Mouse (Mus musculus): ENCODE measurements around the gene Spsb4.

The Spsb4 gene

GRCm38 (mm10) chr9:96978147-96978782 lies 40.4 kb downstream of the Spsb4 start:
- DNase-seq (ENCODE audit: low read depth) = no peak

GRCm38 (mm10) chr9:96977287-96978145 lies 41.1 kb downstream of the Spsb4 start:
- DNase-seq (ENCODE audit: low read depth) = no peak

DNA sequence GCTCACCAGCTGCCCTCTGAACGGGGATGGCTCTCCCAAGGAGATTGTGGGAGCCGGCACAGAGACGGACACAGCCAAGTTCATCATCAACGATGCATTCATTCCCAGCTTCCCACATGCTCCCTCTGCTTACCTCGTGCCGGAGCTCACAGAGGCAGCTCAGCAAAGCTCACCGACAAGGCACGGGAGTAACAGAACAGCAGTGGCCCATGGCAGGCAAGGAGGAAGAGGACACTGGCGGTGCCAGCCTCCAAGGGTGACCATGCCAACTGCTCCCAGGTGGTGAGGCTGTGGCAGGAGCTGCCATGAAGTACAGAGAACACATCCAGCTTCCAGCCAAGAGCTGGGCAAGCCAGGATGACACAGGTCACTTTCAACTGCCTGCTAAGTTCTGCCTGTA lies 45.6 kb downstream of the Spsb4 start:
- DNase-seq (ENCODE audit: low read depth) = no peak

- no peak for DNase-seq (ENCODE audit: low read depth)
Measured at GRCm38 (mm10) chr9:96971625-96972404, 46.8 kb downstream of the Spsb4 start.

DNA sequence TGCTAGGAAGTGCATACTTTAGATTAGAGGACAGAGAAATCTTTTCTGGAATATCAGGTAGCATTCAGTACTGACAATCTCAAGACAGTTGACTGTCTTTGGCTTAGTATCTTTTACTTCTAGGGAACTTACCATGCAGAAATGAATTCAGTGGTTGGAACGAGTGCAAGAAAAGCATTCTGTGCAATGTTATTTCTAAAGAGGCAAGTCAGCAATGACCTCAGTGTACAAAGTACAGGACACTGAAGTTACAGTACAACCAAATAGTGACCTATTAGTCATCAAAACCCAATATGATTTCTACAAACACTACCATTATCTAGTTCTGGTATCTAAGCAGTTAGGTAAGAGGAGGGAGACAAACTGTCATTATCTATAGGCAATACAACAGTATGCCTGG lies 51.1 kb downstream of the Spsb4 start:
- DNase-seq (ENCODE audit: low read depth) = no peak

- DNase-seq (ENCODE audit: low read depth) = no peak
Measured at GRCm38 (mm10) chr9:96966465-96966864, 52.2 kb downstream of the Spsb4 start.

GRCm38 (mm10) chr9:96963443-96964215 lies 55.0 kb downstream of the Spsb4 start:
- DNase-seq (ENCODE audit: low read depth) = no peak

- DNase-seq (ENCODE audit: low read depth) = no peak
Measured at GRCm38 (mm10) chr9:96962714-96963113, 55.9 kb downstream of the Spsb4 start.

DNA sequence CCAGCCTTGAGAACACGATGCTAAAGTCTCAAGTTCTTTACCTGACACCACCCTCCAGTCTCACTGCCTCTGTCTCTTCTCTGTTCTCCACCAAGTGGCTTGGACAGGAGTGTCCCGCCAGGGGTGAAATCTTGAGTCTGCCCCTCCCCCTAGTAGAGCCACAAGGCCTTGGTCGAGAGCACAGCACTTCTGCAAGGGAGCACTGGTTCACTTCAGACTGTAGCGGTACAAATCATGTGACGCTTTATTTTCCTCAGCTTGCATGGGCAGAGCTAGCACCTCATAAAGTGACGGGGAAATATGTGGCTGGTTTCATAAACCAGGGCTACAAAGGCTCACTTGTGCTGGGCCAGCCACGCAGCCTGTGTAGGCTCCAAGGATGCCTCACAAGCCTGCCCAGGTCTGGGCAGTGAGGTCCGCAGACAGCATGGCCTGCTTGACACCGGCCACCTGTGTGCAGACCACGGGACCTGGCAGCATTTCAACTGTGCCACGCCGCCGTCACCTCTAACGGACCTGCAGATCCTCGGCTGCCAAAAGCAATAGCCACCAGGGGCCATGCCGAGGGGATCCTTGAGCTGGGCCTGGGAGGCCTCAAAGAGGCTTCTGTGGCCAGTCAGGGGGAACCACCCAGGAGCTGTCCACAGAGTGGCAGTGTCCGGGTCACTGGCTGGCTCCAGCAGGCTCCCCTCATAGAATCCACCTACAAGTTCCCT lies 56.5 kb downstream of the Spsb4 start:
- DNase-seq (ENCODE audit: low read depth) = no peak

- DNase-seq (ENCODE audit: low read depth) = peak; percentile 4
Measured at GRCm38 (mm10) chr9:96961006-96961405, 57.6 kb downstream of the Spsb4 start.

- no peak for DNase-seq (ENCODE audit: low read depth)
Measured at GRCm38 (mm10) chr9:96960241-96960640, 58.4 kb downstream of the Spsb4 start.

GRCm38 (mm10) chr9:96959469-96959868 lies 59.2 kb downstream of the Spsb4 start:
- DNase-seq (ENCODE audit: low read depth) = no peak

DNA sequence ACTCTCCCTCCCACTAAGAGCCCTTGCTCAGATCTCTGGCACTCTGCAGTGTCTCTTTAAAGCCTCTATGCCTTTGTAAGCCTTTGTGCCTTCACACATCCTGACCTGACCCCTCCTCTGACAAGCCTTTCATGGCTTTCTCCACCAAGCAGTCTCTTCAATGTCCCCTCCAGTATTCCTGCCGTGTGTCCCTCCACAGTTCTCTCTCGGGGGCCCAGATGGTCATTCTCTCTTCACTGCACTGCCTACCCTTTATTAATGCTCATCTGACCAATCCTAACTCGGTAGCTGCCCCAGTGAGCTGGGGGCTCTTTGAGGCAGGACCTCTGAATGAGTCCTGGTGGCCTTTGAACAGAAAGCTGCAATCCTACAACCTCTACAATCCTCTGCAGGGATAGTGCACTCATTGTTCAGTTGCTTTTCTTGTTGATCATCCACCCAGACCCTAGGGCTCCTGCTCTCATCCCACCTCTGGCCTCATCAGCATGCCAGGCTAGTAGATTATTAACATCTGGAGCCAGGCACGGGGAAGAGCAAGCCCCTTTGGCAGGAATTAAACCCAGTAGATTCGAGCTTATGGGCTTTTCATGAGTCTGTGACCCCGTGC lies 60.5 kb downstream of the Spsb4 start:
- DNase-seq (ENCODE audit: low read depth) = no peak

DNA sequence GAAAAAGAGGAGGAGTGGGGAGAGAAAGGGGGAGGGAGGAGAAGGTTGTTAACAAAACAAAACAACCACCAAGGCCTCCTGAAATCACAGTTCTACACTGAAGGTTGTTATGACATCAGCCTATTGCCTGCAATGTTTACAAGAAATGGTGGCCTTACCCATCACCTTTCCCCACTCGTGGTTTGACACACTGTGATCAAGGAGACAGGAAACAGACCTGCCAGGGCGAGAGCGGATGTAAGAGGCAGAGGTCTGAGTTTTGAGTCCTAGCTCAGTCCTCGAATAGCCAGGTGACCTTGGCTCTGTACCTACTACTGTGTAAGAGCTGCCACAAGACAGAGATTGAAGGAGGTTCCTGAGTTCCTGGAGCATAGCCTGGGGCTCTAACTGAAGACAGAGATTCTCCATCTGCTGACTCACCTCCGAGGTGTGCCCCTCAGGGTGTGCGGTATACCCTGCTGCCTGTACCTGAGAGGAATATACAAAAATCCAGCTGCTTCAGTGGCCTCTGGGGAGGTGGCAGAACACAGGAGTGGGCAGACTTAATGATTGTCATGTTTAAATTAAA lies 61.3 kb downstream of the Spsb4 start:
- DNase-seq (ENCODE audit: low read depth) = no peak

GRCm38 (mm10) chr9:96956646-96957297 lies 61.9 kb downstream of the Spsb4 start:
- DNase-seq (ENCODE audit: low read depth) = no peak

GRCm38 (mm10) chr9:96954063-96954809 lies 64.4 kb downstream of the Spsb4 start:
- DNase-seq (ENCODE audit: low read depth) = no peak

DNA sequence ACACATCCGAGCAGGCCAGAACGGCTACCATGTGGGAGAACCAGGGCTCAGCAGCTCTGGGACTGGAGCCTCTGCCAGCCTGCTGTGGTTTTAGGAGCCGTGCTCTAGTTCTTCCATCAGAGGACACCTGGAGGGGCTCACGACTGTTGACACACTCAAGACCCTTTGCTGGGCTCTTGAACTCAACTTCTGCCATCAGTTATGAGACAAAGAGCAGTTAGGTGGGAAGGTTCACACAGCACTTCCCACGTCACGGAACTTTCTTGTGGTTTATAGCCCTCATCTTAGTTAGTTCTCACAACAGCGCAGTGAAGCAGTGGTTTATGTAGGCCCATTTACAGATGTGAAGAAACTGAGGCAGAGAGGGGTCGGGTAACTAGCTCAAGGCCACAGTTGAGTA lies 65.2 kb downstream of the Spsb4 start:
- DNase-seq (ENCODE audit: low read depth) = no peak

DNA sequence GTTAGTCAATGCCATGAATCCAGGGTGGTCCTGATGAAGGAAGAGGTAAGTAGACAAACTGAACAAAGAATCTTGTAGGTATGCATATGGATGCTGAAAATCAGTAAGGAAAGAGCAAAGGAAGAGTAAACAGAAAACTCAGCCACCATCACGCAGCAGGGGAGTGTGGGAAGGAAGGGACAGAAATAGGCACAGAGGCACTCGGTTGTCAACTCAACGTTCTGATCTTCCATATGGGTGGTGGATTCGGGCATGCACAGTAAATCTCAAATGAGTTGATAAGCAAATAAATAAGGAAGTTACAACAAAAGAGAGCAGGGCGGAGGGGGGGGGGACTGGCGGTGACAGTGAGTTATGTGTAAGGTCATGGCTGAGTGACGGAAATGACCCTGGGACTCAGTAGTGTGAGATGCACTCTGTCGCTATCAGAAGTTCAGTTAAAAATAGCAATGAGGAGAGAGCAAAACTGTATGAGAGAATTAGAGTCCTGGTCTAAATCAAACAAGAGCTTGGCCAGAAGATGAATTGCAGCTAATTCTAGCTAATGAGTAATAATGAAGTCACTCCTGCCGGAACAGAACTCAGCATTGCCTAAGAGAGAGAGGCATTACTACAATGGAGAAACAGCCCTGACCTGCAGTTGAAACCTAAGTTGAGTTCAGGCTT lies 66.2 kb downstream of the Spsb4 start:
- no peak for DNase-seq (ENCODE audit: low read depth)

DNA sequence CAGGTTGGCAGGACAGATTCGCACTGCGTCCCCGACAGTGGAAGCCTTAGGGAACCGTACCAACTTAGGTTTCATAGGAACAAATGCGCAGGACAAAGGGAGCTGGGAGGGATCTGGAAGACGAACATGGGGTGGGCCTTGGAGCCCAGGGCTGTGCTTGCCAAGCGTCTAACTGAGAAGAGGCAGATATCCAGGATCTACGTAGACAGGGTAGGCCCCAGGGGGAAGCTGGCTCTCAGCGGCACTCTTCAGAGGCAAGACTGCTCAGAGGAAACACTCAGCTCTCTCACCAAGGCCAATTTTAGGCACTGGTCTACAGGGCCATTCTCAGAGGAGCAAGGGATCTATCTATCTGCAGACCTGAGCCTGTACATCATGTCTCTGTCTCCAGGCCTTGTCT lies 69.1 kb downstream of the Spsb4 start:
- DNase-seq (ENCODE audit: low read depth) = no peak
